Mouse (Mus musculus): ENCODE measurements around the gene Kcnj11. TPM values are rescaled to one million over a fixed set of nuclear protein-coding genes. Genes with fewer than 3 reads are reported as not detected.

The Kcnj11 gene
- total RNA-seq, 2 experiments from 2014 or later, result not detected

GRCm38 (mm10) chr7:46104256-46104915 is 3.8 kb upstream of the Kcnj11 start:
- no peak for ATAC-seq (replicated peaks; ENCODE audit: poor library complexity)

GRCm38 (mm10) chr7:46103771-46104170 is 3.2 kb upstream of the Kcnj11 start:
- no peak for ATAC-seq (replicated peaks; ENCODE audit: poor library complexity)

DNA sequence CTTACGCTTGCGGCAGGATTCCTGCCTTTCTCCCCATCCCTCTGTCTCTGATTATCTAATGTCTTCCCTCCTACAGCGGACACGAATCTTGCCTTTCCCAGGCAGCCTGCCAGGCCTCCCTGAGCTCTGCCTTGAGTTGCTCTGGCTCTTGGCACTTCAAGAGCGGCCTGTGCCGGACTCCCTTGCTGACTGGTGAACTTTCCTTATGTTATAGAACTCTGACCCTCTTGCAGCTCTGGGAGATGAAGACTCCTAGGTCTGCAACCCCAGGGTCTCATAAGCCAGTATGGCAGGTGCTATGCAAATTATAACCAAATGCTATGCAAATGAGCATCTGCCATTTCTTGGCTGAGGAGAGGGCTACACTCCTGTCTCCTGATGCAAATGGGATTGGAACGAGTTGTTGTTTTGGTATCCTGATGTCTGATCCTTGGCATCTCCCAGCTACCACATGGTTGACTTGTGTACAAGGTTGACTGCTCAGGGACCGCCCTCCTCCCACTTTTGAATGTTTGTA is 2.6 kb upstream of the Kcnj11 start:
- no peak for ATAC-seq (replicated peaks; ENCODE audit: poor library complexity)

GRCm38 (mm10) chr7:46099682-46100081 is 882 bp downstream of the Kcnj11 start:
- no peak for ATAC-seq (replicated peaks; ENCODE audit: poor library complexity)

DNA sequence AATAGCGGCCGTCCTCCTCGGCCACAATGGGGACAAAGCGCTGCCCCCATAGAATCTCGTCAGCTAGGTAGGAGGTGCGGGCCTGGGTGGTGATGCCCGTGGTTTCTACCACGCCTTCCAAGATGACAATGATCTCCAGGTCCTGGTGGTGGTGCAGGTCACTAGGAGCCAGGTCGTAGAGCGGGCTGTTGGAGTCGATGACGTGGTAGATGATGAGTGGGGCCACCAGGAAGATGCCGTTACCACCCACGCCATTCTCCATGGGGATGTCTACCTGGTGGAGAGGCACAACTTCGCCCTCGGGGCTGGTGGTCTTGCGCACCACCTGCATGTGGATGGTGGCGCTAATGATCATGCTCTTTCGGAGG is 1.7 kb downstream of the Kcnj11 start:
- no peak for ATAC-seq (replicated peaks; ENCODE audit: poor library complexity)

- ATAC-seq (replicated peaks; ENCODE audit: poor library complexity), result no peak
Observed at GRCm38 (mm10) chr7:46098221-46098918, 2.2 kb downstream of the Kcnj11 start.

GRCm38 (mm10) chr7:46097319-46097783 is 3.2 kb downstream of the Kcnj11 start:
- ATAC-seq (replicated peaks; ENCODE audit: poor library complexity), result no peak

- peak; percentile 89 for ATAC-seq (replicated peaks; ENCODE audit: poor library complexity)
Observed at GRCm38 (mm10) chr7:46096136-46096535, 4.4 kb downstream of the Kcnj11 start.

DNA sequence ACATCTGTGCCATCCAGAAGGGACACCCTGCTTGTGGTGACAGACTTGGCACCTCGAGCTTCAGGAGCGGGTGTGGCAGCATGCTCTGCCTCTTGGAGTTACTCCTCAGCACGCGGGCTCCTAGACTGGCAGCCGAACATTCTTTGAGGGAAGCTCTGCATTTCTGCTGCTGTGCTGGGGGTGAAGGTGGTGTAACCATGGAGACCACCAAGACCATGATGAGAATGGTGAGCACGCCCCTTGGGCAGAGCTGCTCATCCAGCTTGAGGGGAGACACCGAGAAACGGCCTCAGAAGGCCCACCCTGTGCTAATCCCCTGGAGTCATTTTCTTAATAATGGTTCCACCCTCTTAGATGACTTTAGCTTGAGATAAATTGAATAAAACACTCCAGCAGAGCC is 7.8 kb downstream of the Kcnj11 start:
- ATAC-seq (replicated peaks; ENCODE audit: poor library complexity), result no peak

DNA sequence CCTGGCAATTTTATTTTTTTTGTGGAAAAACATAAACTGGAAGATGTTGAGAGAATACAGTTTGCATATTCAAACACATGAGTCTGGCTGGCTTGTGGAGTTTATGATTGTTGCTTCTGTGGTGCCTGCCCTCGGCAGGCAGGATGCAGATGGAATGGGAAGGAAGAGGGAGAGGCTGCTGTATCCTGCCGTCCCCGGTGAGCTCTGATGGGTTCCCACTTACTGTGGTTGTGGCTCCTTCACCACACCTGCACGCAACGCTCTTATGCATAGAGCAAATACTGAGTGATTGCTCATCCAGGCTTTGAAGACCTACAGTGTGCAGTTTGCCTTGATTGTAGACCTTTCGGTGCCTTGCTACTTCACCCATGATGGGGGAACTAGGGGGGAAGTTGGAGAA is 12.3 kb downstream of the Kcnj11 start:
- ATAC-seq (replicated peaks; ENCODE audit: poor library complexity), result no peak

DNA sequence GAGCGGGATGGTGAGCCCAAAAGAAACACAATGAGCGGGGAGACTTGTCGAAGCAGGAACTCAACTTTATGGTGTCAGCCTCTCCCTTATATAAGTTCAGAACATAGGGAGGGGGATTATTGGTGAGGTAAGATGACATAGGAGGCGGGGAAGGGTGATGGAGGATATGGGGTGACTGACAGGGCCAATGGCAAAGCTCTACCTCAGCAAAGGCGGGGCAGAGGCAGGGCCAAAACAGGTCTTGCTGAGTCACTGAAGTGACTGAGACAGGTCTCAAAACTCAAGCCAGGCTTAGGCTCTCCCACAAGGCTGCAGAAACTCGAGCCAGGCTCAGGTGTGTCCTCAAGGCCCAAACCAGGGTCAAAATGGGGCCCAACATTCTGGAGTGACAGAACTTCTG is 14.2 kb downstream of the Kcnj11 start:
- ATAC-seq (replicated peaks; ENCODE audit: poor library complexity), result 0 out of 2 replicates have a peak, but pooled peaks have one; percentile 27

DNA sequence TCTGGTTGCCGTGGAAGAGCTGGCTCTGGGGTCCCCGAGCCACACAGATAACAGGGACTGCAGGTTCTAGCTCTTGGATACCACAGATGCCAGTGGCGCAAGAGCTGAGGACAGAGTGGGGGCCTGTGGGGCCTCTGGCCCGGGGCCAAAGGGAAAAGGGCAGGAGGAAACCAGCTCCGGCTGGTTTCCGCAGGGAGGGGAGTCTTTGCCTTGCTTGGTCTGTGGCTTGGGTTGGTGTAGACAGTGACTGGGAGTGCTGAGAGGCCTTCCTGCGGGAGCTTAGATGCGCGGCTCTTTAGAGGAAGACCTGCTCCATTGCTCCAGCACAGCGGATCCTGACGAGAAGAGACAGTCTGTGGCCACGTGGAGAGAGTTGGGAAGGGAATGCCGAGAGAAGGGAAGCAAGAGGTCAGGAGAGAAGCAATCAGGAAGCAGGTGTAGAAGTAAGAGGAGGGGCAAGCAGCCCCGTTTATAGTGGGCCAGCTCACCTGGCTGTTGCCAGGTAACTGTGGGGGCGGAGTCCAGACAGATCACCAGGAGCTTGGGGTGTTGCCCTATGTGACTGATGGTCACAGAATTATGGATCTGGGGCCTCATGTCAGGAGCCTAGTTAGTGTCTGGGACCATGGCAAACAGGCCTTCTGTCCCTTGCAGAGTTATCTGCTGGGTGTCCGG is 15.6 kb downstream of the Kcnj11 start:
- peak; percentile 66 for ATAC-seq (replicated peaks; ENCODE audit: poor library complexity)

GRCm38 (mm10) chr7:46084024-46084423 is 16.5 kb downstream of the Kcnj11 start:
- no peak for ATAC-seq (replicated peaks; ENCODE audit: poor library complexity)

DNA sequence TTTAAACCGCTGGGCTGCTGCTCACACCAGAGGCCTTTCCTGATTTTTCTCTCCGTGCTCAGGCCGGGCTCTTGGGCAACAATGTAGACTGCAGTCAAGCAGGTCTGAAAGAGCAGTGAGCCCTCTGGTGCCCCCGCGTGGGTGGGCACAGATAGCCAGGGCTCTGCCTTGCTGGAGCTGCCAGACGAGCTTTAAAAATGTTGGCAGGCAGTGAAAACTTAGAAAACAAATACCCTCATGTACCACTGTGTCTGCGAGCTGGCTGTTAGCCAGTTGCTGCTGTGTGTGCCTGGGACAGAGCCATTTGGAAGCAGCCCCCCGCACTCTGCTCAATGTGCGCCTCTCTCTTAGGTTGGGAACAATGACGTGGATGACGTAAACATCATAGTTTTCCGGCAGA is 22.9 kb downstream of the Kcnj11 start:
- no peak for ATAC-seq (replicated peaks; ENCODE audit: poor library complexity)

DNA sequence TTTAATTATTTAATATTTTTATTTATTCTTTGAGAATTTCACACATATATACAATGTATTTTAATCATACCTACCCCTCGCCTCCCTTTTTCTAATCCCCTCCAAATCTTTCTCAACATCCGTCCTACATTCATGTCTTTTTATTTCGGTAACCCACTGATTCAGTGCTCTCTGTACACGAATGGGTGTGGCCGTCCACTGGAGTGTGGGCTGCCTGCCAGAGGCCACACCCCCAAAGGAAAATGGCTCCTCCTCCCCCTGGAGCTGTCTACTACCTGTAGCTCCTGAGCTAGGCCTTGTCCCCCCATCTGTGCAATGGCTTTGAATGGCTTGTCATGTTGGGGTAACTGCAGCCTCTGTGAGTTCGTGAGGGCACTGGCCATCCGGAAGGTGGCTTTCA is 23.7 kb downstream of the Kcnj11 start:
- peak; percentile 63 for ATAC-seq (replicated peaks; ENCODE audit: poor library complexity)

DNA sequence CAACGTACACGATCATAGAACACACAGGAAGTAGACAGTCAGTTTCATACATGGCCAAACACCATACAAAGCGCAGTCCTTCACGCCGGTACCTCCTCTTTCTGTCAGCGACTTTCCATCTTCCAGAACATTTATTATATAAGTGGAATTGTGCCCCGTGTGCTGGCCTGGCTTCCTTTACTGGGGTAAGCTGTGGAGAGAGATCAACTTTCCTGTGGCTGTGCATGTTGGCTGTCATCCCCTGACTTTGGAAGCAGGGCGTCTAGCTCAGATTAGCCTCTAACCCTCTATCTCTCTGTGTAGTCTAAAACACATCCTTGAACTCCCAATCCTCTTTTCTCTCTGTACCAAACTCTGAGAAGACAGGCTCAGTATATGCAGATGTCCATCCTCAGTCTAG is 31.7 kb downstream of the Kcnj11 start:
- ATAC-seq (replicated peaks; ENCODE audit: poor library complexity), result no peak

DNA sequence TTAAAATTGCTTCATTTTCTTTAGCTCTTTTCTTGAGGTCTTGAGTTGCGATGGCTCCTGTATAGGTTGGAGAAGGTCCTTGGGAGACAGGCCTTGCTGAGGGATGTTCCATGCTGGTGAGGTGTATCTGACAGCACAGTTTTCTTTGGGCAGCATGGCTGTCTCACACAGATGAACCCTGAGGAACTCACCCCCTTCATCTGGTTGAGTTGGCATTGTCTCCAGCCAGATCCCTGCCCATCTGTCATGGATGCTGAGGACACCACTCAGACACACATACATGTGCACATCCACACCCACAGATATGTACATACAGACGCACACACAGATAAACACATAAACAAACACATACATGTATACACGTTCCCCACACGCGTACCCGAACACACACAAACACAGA is 37.3 kb downstream of the Kcnj11 start:
- no peak for ATAC-seq (replicated peaks; ENCODE audit: poor library complexity)

- ATAC-seq (replicated peaks; ENCODE audit: poor library complexity), result no peak
Observed at GRCm38 (mm10) chr7:46061614-46062013, 39.0 kb downstream of the Kcnj11 start.

GRCm38 (mm10) chr7:46060688-46061087 is 39.9 kb downstream of the Kcnj11 start:
- ATAC-seq (replicated peaks; ENCODE audit: poor library complexity), result no peak

DNA sequence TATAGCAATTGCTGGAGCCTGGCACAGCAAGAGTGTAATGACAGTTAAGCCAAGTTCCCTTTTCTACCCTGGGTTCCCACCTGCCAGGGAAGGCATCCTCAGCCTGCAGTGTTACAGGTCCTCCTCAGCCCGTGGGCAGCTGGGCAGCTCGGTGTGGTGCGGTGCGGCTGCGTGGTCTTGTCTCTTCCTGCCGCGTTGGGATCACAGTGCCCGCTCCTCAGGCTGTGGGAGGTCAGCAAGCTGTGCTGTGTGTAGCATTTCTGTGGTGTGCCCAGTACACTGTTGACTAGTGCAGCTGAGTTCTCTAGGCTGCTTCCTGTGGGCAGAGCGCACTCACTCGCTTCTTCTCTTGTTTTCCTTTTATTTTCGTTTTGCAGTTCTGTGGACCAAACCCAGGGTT is 41.7 kb downstream of the Kcnj11 start:
- peak; percentile 81 for ATAC-seq (replicated peaks; ENCODE audit: poor library complexity)

GRCm38 (mm10) chr7:46053566-46053965 is 47.0 kb downstream of the Kcnj11 start:
- ATAC-seq (replicated peaks; ENCODE audit: poor library complexity), result no peak

Measured in megakaryocyte progenitor cell, adult 5-6 weeks (primary cell).